Mouse (Mus musculus): Measurements from ENCODE around the gene Apcs. TPM values are rescaled to one million over a fixed set of nuclear protein-coding genes. Genes with fewer than 3 reads are reported as not detected.

Gene Apcs
- polyA plus RNA-seq, 1 experiment = not detected

DNA sequence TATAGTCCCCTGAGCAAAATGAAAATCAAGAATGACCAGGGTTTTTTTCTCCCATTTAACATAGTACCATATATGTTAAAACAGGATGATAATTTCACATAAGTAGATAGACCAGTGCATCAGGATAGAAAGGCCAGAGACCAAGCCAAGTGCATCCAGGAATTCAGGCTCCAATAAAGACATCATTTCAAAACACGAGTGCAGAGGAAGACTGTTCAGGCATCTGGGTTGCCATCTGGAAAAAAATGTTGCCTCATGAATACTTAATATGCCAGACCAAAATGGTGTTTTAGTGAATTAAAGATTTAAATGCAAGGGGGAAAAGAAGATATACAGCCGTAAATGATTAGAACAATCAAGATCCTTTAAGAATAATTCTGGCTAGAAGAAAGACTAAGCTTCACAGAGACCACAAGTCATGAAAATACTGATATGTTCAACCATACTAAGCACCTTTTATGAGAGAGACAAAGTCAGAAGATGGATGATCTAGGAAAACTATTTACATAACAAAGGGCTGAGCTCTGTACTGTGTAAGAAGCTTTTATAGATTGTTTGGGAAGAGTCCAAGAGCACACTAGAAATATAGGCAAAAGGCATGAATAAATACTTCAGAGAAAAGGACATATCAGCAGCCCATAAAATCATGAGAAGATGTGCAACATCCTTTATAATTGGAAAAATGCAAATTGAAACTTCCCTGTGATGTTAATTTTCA, 47.6 kb downstream of the Apcs start:
- 64% methylated on average over 2 of the region's 2 CpGs for WGBS

More for the DNA sequence above, 47.6 kb downstream of the Apcs start:
- no peak overlapping the region for H3K27ac ChIP-seq (ENCODE audit: control insufficient read depth, insufficient read depth, low read depth, low read length, poor library complexity)
- no peak for TF ChIP-seq POLR2A (IDR thresholded peaks at IDR 0.05; ENCODE audit: borderline replicate concordance, control insufficient read depth, low read depth, low read length)
- no peak for TF ChIP-seq CTCF (IDR thresholded peaks at IDR 0.05; ENCODE audit: control insufficient read depth, insufficient read depth, low read length)
- no peak overlapping the region for H3K4me3 ChIP-seq (replicated peaks; ENCODE audit: control insufficient read depth, low read depth, low read length)
- H3K4me1 ChIP-seq (ENCODE audit: control insufficient read depth, insufficient read depth, low read length) = no peaks in the 10 kb centered on the region

Other genes starting within 250 kb of the Apcs start
- gene Crp, start 197.0 kb downstream of the Apcs start, polyA plus RNA-seq (2011; ENCODE audit: insufficient read depth, insufficient read length, low replicate concordance, missing spikeins) = 1.3 TPM in 1 of 2 replicates, not detected in the other
- not detected in 2 replicates for gene Olfr16, start 55.4 kb upstream of the Apcs start, polyA plus RNA-seq (2011; ENCODE audit: insufficient read depth, insufficient read length, low replicate concordance, missing spikeins)
- gene Olfr1408, start 242.3 kb upstream of the Apcs start, polyA plus RNA-seq (2011; ENCODE audit: insufficient read depth, insufficient read length, low replicate concordance, missing spikeins) = not detected in 2 replicates

All from bone marrow, adult 2 months (tissue).